Mouse (Mus musculus): Measurements from ENCODE around the gene Mbnl2. TPM values are rescaled to one million over a fixed set of nuclear protein-coding genes. Genes with fewer than 3 reads are reported as not detected.

The Mbnl2 gene
- polyA plus RNA-seq, 1 experiment, result 110 TPM

DNA sequence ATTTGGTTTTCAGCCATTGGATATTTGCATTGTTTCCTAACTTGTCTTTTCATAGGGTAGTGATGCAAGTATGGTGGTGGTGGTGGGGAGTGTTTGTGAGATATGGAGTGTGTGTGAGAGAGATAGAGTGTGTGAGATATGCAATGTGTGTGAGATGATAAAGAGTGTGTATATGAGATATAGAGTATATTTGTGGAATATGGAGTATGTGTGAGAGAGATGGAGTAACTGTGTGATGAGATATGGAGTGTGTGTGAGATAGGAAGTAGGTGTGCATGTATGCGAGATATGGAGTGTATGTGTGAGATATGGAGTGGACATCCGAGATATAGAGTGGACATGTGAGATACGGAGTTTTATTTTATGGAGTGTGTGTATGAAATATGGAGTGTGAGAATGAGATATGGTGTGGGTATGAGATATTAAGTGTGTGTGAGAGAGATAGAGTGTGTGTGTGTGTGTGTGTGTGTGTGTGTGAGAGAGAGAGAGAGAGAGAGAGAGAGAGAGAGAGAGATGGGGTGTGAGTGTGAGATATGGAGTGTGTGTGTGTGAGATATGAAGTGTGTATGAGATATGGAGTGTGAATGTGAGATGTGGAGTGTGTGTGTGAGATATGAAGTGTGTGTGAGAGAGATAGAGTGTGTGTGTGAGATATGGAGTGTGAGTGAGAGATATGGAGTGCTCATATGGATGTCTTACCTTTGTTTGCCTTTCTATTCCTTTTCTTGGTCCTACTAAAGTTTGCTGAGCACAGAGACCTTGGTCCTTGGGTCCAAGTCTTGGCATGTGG is 188.7 kb downstream of the Mbnl2 start:
- TF ChIP-seq POLR2A (IDR thresholded peaks at IDR 0.05; ENCODE audit: borderline replicate concordance, low read depth, low read length) (no peak), CTCF (IDR thresholded peaks at IDR 0.05; ENCODE audit: low read depth, low read length) (no peak)
- Histone ChIP-seq H3K27ac (ENCODE audit: insufficient read depth, low read depth, low read length) (no peak overlapping the region), H3K4me1 (ENCODE audit: control insufficient read depth, insufficient read depth, low read length) (no peaks in the 10 kb centered on the region)

DNA sequence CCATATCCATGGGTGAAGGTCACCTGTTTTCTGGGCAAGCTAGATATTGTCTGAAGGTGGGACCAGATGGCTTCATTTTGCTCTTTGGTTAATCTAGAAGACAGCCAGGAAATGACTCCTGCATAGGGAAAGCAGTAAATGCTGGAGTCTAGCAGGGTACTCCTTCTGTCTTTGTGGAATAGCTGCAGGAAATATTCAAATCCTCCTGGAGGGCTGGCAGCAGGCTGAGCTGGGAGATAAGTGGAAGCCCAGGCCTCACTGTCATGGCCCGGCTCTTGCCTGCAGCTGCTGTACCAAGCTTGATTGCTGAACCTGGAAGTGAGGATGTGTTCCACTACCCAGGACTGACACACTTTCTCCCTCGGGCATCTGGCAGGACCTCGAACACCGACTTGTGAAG is 191.3 kb downstream of the Mbnl2 start:
- H3K4me3 ChIP-seq (ENCODE audit: insufficient read depth, low read length), result no peak overlapping the region
- TF ChIP-seq POLR2A (IDR thresholded peaks at IDR 0.05; ENCODE audit: borderline replicate concordance, low read depth, low read length), result no peak
- TF ChIP-seq CTCF (IDR thresholded peaks at IDR 0.05; ENCODE audit: low read depth, low read length), result no peak
- no peaks in the 10 kb centered on the region for H3K4me1 ChIP-seq (ENCODE audit: control insufficient read depth, insufficient read depth, low read length)
- no peak overlapping the region for H3K27ac ChIP-seq (ENCODE audit: insufficient read depth, low read depth, low read length)

More for the DNA sequence above, 188.7 kb downstream of the Mbnl2 start:
- H3K4me3 ChIP-seq (ENCODE audit: insufficient read depth, low read length), result no peak overlapping the region

DNA sequence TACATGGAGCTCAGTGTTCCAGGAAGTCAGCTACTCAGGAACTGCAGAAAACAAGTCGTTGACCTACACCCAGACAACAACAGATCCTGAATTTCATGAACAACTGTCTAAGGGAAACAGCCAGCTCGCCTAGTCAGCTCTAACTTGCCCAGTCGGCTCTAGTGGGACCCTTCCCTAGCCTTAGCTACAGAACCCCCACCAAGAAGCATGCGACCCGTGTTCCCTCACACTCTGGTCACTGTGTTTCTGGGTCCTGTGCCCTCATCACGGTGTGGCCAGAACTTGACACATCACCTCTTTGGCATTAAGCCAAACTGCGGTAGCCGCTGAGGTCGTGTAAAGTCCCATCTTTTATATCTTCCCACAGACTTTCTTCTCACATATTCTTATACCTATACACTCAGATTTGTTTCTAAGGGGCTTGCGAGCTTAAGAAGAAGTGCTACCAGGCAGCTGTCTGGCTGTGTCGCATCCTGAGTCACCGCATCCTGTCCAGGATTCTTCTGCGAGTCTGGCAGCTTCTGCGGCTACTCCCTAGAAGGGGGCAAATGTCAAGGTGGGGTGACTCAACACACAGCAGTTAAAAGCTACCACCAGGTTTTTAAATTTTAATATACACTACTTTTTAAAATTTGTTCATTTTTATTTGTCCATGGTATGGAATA is 193.8 kb downstream of the Mbnl2 start:
- H3K4me3 ChIP-seq (ENCODE audit: insufficient read depth, low read length), result no peak overlapping the region
- H3K27ac ChIP-seq (ENCODE audit: insufficient read depth, low read depth, low read length), result no peak overlapping the region
- TF ChIP-seq POLR2A (IDR thresholded peaks at IDR 0.05; ENCODE audit: borderline replicate concordance, low read depth, low read length) (no peak), CTCF (IDR thresholded peaks at IDR 0.05; ENCODE audit: low read depth, low read length) (no peak)
- H3K4me1 ChIP-seq (ENCODE audit: control insufficient read depth, insufficient read depth, low read length), result no peaks in the 10 kb centered on the region

- no peak overlapping the region for H3K27ac ChIP-seq (ENCODE audit: insufficient read depth, low read depth, low read length)
- TF ChIP-seq CTCF (IDR thresholded peaks at IDR 0.05; ENCODE audit: low read depth, low read length) (no peak), POLR2A (IDR thresholded peaks at IDR 0.05; ENCODE audit: borderline replicate concordance, low read depth, low read length) (no peak)
- H3K4me3 ChIP-seq (ENCODE audit: insufficient read depth, low read length), result no peak overlapping the region
- peaks cover 14% of the 10 kb centered on the region for H3K4me1 ChIP-seq (ENCODE audit: control insufficient read depth, insufficient read depth, low read length)
Observed at GRCm38 (mm10) chr14:120476186-120476697, 200.8 kb downstream of the Mbnl2 start.

- H3K27ac ChIP-seq (ENCODE audit: insufficient read depth, low read depth, low read length), result peak overlapping the region; percentile 90
Observed at GRCm38 (mm10) chr14:120477288-120477981, 202.0 kb downstream of the Mbnl2 start.

DNA sequence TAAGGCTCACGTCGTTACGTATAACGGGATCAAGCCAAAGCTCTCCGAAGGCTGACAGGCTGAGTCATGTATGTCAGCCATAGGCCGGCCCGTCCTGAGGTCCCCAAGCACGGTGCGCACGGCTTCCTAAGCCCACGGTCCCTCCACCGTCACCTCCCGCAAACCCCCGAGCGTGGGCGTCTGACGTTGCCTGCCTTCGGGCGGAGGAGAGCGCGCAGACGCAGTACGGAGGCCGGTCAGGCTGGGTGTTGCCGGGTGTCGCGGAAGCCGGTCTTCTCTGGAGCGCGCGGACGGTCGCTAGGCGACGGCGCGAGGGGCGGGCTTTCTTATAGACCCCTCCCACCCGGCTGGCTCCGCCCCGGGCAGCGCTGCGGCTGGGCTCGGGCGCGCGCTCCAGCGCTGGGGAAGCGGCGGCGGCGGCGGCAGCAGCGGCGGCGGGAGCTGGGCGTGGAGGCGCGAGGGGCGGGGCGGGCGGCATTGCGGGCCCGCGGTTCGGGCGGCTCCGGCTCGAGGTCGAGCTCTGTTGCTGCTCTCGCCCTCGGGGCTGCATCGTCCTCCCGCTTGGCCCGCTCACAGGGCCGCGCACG is 202.6 kb downstream of the Mbnl2 start, which contains the start of gene Rap2a:
Rap2a (plus strand) TSS at position 463 of the 587 bp plus-strand sequence.
- H3K4me3 ChIP-seq (ENCODE audit: insufficient read depth, low read length), result peak within 1 kb of the TSS; percentile 97
- TF ChIP-seq CTCF (IDR thresholded peaks at IDR 0.05; ENCODE audit: low read depth, low read length) (no peak), POLR2A (IDR thresholded peaks at IDR 0.05; ENCODE audit: borderline replicate concordance, low read depth, low read length) (no peak)
- H3K4me1 ChIP-seq (ENCODE audit: control insufficient read depth, insufficient read depth, low read length), result peaks cover 15% of the 10 kb centered on the region
- peak within 1 kb of the TSS; percentile 90 for H3K27ac ChIP-seq (ENCODE audit: insufficient read depth, low read depth, low read length)

More at GRCm38 (mm10) chr14:120477288-120477981, 202.0 kb downstream of the Mbnl2 start:
- Histone ChIP-seq H3K4me1 (ENCODE audit: control insufficient read depth, insufficient read depth, low read length) (peaks cover 15% of the 10 kb centered on the region), H3K4me3 (ENCODE audit: insufficient read depth, low read length) (peak overlapping the region; percentile 97)
- no peak for TF ChIP-seq CTCF (IDR thresholded peaks at IDR 0.05; ENCODE audit: low read depth, low read length)
- 0 out of 2 replicates have a peak, but pooled peaks have one; percentile 75 for TF ChIP-seq POLR2A (IDR thresholded peaks at IDR 0.05; ENCODE audit: borderline replicate concordance, low read depth, low read length)

DNA sequence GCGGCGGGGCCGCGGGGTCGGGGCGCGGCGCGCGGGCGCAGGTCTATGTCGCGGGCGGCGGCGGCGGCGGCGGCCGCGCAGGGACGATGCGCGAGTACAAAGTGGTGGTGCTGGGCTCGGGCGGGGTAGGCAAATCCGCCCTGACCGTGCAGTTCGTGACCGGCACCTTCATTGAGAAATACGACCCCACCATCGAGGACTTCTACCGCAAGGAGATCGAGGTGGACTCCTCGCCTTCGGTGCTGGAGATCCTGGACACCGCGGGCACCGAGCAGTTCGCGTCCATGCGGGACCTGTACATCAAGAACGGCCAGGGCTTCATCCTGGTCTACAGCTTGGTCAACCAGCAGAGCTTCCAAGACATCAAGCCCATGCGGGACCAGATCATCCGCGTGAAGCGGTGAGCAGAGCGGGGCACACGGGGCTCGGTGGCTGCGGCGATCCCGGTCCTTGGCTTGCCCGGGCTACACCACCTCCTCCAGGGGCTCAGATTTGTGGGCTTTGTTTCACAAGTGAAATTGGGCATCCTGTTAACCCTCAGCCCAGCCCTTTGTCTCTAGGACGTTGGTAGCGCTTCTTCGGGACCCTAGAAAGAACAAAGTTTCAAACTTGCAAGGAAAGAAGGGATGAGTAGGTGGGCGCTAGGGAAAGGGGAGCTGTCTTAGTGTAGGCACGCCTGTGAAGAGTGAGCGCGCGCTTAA is 203.3 kb downstream of the Mbnl2 start:
- H3K4me3 ChIP-seq (ENCODE audit: insufficient read depth, low read length), result peak overlapping the region; percentile 97
- H3K4me1 ChIP-seq (ENCODE audit: control insufficient read depth, insufficient read depth, low read length), result peaks cover 16% of the 10 kb centered on the region
- H3K27ac ChIP-seq (ENCODE audit: insufficient read depth, low read depth, low read length), result peak overlapping the region; percentile 79

GRCm38 (mm10) chr14:120480341-120480900 is 205.0 kb downstream of the Mbnl2 start:
- no peak for TF ChIP-seq POLR2A (IDR thresholded peaks at IDR 0.05; ENCODE audit: borderline replicate concordance, low read depth, low read length)
- TF ChIP-seq CTCF (IDR thresholded peaks at IDR 0.05; ENCODE audit: low read depth, low read length), result no peak
- Histone ChIP-seq H3K4me1 (ENCODE audit: control insufficient read depth, insufficient read depth, low read length) (peaks cover 18% of the 10 kb centered on the region), H3K27ac (ENCODE audit: insufficient read depth, low read depth, low read length) (peak overlapping the region; percentile 2; the same call in 1 of the 2 replicates), H3K4me3 (ENCODE audit: insufficient read depth, low read length) (peak overlapping the region; percentile 24; the same call in 1 of the 2 replicates)

More for the DNA sequence above, 203.3 kb downstream of the Mbnl2 start:
- TF ChIP-seq POLR2A (IDR thresholded peaks at IDR 0.05; ENCODE audit: borderline replicate concordance, low read depth, low read length), result no peak
- no peak for TF ChIP-seq CTCF (IDR thresholded peaks at IDR 0.05; ENCODE audit: low read depth, low read length)
